Mouse (Mus musculus) ES-Bruce4 (cell line): ENCODE results near the gene Kcnj14.

Source experiments
- CTCF ChIP-seq: IDR thresholded peaks from one replicate; pipeline ENCODE4 v1.8.1; 2011; ENCODE audit warnings: low read depth, low read length
- POLR2A ChIP-seq: IDR thresholded peaks from one replicate; pipeline ENCODE4 v1.8.1; 2011; ENCODE audit warnings: low read length; ENCODE audit not compliant: insufficient read depth

DNA sequence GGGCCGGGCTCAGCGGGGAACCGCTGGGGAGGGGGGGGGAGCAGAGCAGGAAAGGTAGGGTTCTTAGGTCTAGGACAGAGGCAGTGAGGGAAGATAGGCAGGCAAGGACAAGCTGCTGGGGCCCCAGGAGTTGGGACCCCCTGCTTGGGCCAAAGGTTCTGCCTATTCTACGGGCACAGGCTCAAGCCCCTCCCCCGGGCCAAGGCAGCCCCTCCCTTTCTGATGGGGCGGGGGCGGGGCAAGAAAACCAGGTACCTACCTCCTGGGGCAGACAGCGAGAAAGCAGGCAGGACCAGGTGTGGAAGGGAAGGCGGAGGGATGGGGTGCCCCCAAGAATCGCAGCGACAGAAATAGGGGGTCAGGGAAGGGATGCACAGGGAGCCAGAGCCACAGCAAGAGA, 16.1 kb downstream of the Kcnj14 start:
- TF ChIP-seq POLR2A = no peak
- TF ChIP-seq CTCF = no peak
